Mouse (Mus musculus) liver, embryonic 11.5 days (tissue): ENCODE data around the gene Dcaf8. TPM values are rescaled to one million over a fixed set of nuclear protein-coding genes. Genes with fewer than 3 reads are reported as not detected.

Experiments
- ATAC-seq: fragments of 200-750 bp; cut with Nextera tagmentation; replicated peaks from 2 replicates; pipeline ENCODE4 v1.8.0; 2017; ENCODE audit warnings: moderate number of reproducible peaks, mild to moderate bottlenecking, moderate TSS enrichment, moderate library complexity; ENCODE audit not compliant: low FRiP score
- DNase-seq: peaks from one replicate; pipeline ENCODE4 v3.0.0-alpha.2; 2017; ENCODE audit warnings: low spot score
- H3K27ac ChIP-seq: fragments of 300-500 bp; sonication (generic); 2 replicates; pipeline ENCODE4 v1.5.1; 2014; ENCODE audit warnings: mild to moderate bottlenecking, low read depth, low read length, control low read depth
- H3K27me3 ChIP-seq: fragments of 300-500 bp; sonication (generic); replicated peaks from 2 replicates; pipeline ENCODE4 v1.6.1; 2014; ENCODE audit warnings: low read length, mixed read lengths; ENCODE audit not compliant: control insufficient read depth, insufficient read depth
- H3K36me3 ChIP-seq: fragments of 300-500 bp; sonication (generic); 2 replicates; pipeline ENCODE4 v1.6.1; 2014; ENCODE audit warnings: mild to moderate bottlenecking, low read length, moderate library complexity, mixed read lengths; ENCODE audit not compliant: control insufficient read depth, insufficient read depth
- H3K4me1 ChIP-seq: fragments of 300-500 bp; sonication (generic); replicated peaks from 2 replicates; pipeline ENCODE4 v1.6.1; 2014; ENCODE audit warnings: low read length, mixed read lengths; ENCODE audit not compliant: control insufficient read depth, insufficient read depth
- H3K4me2 ChIP-seq: fragments of 300-500 bp; sonication (generic); 2 replicates; pipeline ENCODE4 v1.6.1; 2014; ENCODE audit warnings: mild to moderate bottlenecking, control low read depth, moderate library complexity
- H3K4me3 ChIP-seq: fragments of 300-500 bp; sonication (generic); 2 replicates; pipeline ENCODE4 v1.5.1; 2014; ENCODE audit warnings: low read depth, low read length, control low read depth
- H3K9ac ChIP-seq: fragments of 300-500 bp; sonication (generic); 2 replicates; pipeline ENCODE4 v1.6.1; 2014; ENCODE audit warnings: low read depth, low read length, control low read depth
- H3K9me3 ChIP-seq: fragments of 300-500 bp; sonication (generic); 2 replicates; pipeline ENCODE4 v1.6.1; 2016; ENCODE audit warnings: low read length, inconsistent platforms, mixed read lengths; ENCODE audit not compliant: control insufficient read depth
- WGBS: fragments of 180-500 bp; shearing (Covaris S2); extraction: QIAGEN DNeasy Blood & Tissue Kit; methylation state at CpG from one replicate; pipeline ENCODE4 v1.1.7; 2014; 5-methylcytosine and 5-hydroxymethylcytosine counted together
- polyA plus RNA-seq: library from polyadenylated mRNA; unstranded; fragments of >200 nt; fragmentation: Nextera tagmentation; extraction: Ambion mirVana; gene quantifications from 2 replicates; pipeline ENCODE4 v1.2.1, GENCODE M21; 2014

Dcaf8 gene
- polyA plus RNA-seq, 1 experiment from 2014 or later: 89.2 TPM

DNA sequence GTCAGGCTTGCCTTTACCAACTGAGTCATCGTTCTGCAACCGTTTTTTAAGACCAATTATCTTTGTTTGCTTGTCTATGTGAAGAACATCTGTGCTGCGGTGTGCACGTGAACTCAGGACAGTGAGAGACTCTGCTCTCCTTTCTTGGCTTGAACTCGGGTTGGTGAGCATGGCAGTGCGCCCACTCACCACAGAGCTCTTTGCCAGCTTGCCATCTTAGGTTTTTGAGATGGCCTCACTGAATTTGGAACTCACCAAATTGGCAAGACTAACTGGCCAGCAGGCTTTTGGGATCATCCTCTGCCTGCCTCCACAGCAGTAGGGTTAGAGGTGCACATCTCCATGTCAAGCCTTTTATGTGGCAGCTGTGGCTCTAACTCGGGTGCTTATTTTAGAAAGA is 29.9 kb downstream of the Dcaf8 start:
- Histone ChIP-seq H3K9me3 (no peaks in the 10 kb centered on the region), H3K27ac (no peak overlapping the region), H3K4me2 (no peak overlapping the region), H3K36me3 (peaks cover 43% of the 10 kb centered on the region), H3K4me1 (no peaks in the 10 kb centered on the region), H3K9ac (no peak overlapping the region), H3K27me3 (no peaks in the 10 kb centered on the region), H3K4me3 (no peak overlapping the region)
- no peak for DNase-seq
- no peak for ATAC-seq
- 92% methylated on average over 7 of the region's 7 CpGs for WGBS

DNA sequence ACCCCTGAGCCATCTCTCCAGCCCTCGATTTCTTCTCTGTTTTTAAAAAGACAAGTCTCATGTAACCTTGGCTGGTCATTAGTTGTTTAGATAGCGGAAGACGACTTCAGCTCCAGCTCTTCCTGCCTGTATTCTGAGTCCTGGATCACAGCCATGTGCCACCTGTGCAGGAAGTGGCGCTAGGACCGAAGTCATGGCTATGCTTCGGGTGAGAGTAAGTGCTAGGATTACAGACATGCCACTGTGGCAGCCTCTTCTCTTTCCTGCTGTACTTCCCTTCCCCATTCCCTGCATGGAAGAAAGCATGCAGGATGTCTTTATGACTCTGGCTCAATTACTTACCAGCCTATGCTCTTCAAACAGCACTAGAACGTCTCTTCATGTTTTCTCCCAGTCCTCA is 31.2 kb downstream of the Dcaf8 start:
- Histone ChIP-seq H3K27me3 (no peaks in the 10 kb centered on the region), H3K9ac (no peak overlapping the region), H3K4me1 (no peaks in the 10 kb centered on the region), H3K4me3 (no peak overlapping the region), H3K27ac (no peak overlapping the region), H3K9me3 (no peaks in the 10 kb centered on the region), H3K4me2 (no peak overlapping the region), H3K36me3 (peaks cover 33% of the 10 kb centered on the region)
- WGBS: 86% methylated on average over 7 of the region's 7 CpGs
- ATAC-seq (no peak), DNase-seq (no peak)

DNA sequence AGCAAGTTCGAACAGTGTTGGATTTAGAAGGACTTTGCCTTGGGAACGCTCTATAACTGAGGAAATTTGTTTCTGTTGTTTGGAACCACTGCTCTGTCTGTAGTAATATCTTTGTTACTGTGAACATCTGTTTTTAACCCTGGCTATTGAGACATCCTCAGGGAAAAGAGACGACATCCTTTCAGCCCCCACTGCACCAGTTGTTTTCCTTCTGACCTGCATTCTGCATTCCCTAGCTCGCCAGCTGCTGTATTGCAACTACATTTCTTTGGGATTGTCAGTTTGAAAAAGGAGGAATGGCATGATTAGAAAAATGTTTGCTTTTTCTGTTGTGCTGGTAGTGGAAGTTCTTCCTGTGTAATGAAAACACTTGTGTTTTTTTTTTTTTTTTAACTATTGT is 33.0 kb downstream of the Dcaf8 start:
- ATAC-seq (no peak), DNase-seq (no peak)
- H3K9me3 ChIP-seq: no peaks in the 10 kb centered on the region
- no peak overlapping the region for H3K9ac ChIP-seq
- H3K4me2 ChIP-seq: no peak overlapping the region
- no peak overlapping the region for H3K27ac ChIP-seq
- no peak overlapping the region for H3K4me3 ChIP-seq
- no peaks in the 10 kb centered on the region for H3K27me3 ChIP-seq
- 86% methylated on average over 4 of the region's 4 CpGs for WGBS
- no peaks in the 10 kb centered on the region for H3K4me1 ChIP-seq
- peaks cover 25% of the 10 kb centered on the region for H3K36me3 ChIP-seq

DNA sequence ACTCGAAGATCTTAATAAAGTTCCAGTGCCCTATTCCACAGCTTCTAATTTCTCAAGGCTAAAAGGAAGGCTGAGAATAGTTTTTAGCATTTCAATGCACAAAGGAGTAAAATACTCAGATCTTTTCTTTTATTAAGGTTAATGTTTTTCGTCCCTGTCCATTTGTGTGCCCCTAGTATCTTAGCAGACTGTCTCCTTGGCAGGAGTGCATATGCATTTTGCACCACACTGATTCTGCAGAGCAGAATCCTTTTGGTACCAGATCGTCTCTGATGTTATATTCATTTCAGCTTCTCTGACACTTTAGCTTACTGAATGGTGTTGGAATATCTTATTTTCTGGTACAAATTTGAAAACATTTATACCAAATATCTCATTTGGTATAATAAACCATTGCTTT is 33.9 kb downstream of the Dcaf8 start:
- Histone ChIP-seq H3K27ac (no peak overlapping the region), H3K36me3 (peaks cover 25% of the 10 kb centered on the region), H3K27me3 (no peaks in the 10 kb centered on the region), H3K4me1 (no peaks in the 10 kb centered on the region), H3K4me3 (no peak overlapping the region), H3K9ac (no peak overlapping the region), H3K9me3 (no peaks in the 10 kb centered on the region), H3K4me2 (no peak overlapping the region)
- no peak for ATAC-seq
- no peak for DNase-seq
- 95% methylated on average over 3 of the region's 3 CpGs for WGBS

DNA sequence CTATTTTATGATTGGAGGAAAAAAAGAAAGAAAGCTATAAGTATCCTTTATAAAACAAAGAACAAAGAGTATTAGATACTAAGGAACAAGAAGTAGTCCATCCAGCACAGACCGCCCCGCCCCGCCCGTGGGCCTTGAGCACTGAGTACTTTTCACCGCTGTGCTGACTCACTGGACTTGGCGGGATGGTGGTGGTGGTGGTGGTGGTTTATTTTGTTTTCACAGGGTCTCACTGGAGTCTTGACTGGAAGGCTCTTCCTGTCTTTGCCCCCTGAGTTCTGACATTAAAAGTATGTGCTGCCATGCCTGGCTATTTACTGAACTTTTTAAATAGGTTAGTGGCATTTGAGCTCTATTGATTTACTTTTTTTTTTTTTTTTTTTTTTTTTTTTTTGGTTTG is 35.2 kb downstream of the Dcaf8 start:
- Histone ChIP-seq H3K4me2 (no peak overlapping the region), H3K4me3 (no peak overlapping the region), H3K27ac (no peak overlapping the region), H3K36me3 (peaks cover 29% of the 10 kb centered on the region), H3K27me3 (no peaks in the 10 kb centered on the region), H3K9me3 (no peaks in the 10 kb centered on the region), H3K4me1 (no peaks in the 10 kb centered on the region), H3K9ac (no peak overlapping the region)
- DNase-seq: no peak
- WGBS: 92% methylated on average over 6 of the region's 6 CpGs
- ATAC-seq: no peak

DNA sequence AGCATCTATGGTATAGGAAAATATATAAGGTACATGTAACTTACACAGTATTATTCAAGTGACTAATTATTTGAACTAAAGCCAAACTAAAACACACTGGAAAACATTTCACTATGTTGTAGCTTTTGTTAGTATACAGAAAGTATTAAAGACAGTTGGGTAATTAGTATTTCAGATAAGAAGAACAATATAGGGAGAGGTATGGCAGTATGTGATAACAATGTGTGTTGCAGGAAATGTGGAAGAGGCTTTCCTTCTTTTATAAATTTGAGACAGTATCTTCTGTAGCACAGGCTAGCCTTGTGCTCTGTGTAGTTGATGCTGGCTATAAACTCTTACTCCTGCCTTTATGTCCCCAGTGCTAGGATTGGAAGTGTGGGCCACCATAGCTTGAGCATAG is 36.0 kb downstream of the Dcaf8 start:
- H3K4me1 ChIP-seq: no peaks in the 10 kb centered on the region
- DNase-seq (no peak), ATAC-seq (no peak)
- H3K36me3 ChIP-seq: peaks cover 34% of the 10 kb centered on the region
- no peaks in the 10 kb centered on the region for H3K27me3 ChIP-seq
- H3K4me2 ChIP-seq: no peak overlapping the region
- H3K9me3 ChIP-seq: no peaks in the 10 kb centered on the region
- no peak overlapping the region for H3K9ac ChIP-seq
- H3K4me3 ChIP-seq: no peak overlapping the region
- no peak overlapping the region for H3K27ac ChIP-seq

DNA sequence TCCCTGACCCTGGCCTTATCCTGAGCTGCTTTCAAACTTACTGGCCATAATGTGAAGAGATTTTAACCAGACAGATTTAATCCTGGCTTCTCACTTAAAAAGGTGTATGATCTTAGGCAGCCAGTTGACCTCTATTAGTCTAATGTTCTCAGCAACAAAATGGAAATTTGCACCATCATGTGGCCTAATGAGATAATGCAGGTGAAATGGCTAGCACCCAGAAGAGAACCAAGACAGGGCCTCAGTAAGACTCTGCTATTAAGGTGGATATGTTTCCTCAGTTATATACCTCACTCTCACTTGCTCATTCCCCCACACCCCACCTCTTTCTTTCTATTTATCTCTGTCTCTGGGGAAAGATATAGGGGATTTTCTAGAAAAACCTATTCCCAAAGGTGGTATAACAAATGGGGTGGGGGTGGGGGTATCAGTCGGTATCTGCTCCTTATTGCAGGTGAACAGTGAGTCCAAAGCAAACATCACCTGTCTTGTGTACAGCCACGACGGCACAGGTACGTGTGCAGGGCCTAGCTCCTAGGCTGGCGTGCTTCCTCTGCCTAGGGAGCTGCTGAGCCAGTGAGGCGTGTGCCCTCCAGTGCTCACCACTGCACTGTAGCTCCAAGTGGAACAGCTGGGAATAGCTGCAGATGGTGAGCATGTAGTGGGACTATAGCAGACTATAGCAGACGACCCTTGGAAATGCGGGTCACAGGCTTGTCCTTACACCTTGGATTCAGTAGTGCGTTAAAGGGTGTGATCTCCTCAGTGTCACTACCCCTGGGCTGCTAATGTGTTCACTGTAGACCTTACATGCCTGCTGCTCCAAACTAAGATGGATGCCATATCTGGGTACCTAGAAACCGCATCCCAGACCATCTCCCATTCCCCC is 38.8 kb downstream of the Dcaf8 start:
- WGBS: 93% methylated on average over 10 of the region's 10 CpGs
- Histone ChIP-seq H3K27me3 (no peaks in the 10 kb centered on the region), H3K9me3 (no peaks in the 10 kb centered on the region), H3K4me2 (no peak overlapping the region), H3K27ac (no peak overlapping the region), H3K9ac (no peak overlapping the region), H3K36me3 (peaks cover 39% of the 10 kb centered on the region), H3K4me3 (no peak overlapping the region), H3K4me1 (no peaks in the 10 kb centered on the region)
- no peak for DNase-seq
- no peak for ATAC-seq

DNA sequence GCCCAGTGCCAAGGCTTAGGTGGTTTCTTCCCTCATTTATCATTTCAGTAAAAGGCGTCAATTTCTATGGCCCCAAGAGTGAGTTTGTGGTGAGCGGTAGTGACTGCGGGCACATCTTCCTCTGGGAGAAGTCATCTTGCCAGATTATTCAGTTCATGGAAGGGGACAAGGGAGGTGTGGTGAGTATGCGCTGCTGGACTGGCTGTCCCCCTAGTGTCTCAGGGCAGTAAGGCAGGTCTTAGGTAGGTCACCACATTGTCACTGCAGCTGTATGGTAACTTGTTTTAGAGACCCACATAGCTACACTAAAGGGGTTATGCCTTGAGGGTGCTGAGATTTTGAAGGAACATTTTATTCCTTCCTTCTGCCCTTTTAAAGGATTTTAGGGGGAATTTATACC is 41.0 kb downstream of the Dcaf8 start:
- no peak for DNase-seq
- H3K27me3 ChIP-seq: no peaks in the 10 kb centered on the region
- ATAC-seq: peak; percentile 64; the same call in 1 of the 2 replicates
- H3K4me2 ChIP-seq: no peak overlapping the region
- H3K4me3 ChIP-seq: no peak overlapping the region
- H3K27ac ChIP-seq: no peak overlapping the region
- no peak overlapping the region for H3K9ac ChIP-seq
- H3K9me3 ChIP-seq: no peaks in the 10 kb centered on the region
- peaks cover 42% of the 10 kb centered on the region for H3K36me3 ChIP-seq
- no peaks in the 10 kb centered on the region for H3K4me1 ChIP-seq
- 83% methylated on average over 4 of the region's 4 CpGs for WGBS

DNA sequence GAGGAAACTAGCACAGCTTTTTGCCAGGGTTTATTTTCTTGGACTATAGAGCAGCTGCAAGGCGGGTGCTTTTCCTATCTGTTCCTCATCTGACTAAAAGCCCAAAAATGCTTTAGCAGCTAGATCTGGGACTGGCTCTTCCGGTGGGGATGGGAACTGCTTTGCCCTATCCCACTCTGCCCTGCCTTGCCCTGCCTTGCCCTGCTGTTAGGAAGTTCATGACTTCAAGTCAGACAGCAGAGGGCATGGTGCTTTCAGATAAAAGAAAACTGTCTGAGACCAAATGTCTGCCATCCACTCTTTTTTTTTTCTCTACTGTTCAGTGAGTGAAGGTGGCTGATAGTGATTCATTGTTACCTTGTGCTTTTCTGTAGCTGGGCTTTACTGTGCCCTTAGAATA is 43.7 kb downstream of the Dcaf8 start:
- no peaks in the 10 kb centered on the region for H3K27me3 ChIP-seq
- H3K9ac ChIP-seq: no peak overlapping the region
- no peak for DNase-seq
- H3K27ac ChIP-seq: no peak overlapping the region
- H3K36me3 ChIP-seq: peaks cover 57% of the 10 kb centered on the region
- 85% methylated on average over 2 of the region's 2 CpGs for WGBS
- H3K9me3 ChIP-seq: no peaks in the 10 kb centered on the region
- ATAC-seq: no peak
- H3K4me2 ChIP-seq: no peak overlapping the region
- H3K4me3 ChIP-seq: no peak overlapping the region
- no peaks in the 10 kb centered on the region for H3K4me1 ChIP-seq
